Mouse (Mus musculus): ENCODE results near the gene Pus1. TPM values are rescaled to one million over a fixed set of nuclear protein-coding genes. Genes with fewer than 3 reads are reported as not detected.
A peak's percentile ranks its signal among the peaks of the same experiment; 100 is the strongest.

The Pus1 gene
- polyA plus RNA-seq (2012; rRNA removed) = 5.2 and 5.6 TPM in 2 replicates

GRCm38 (mm10) chr5:110779998-110780760 lies at the start of gene Pus1:
Gene Pus1, minus strand, starts transcription at chr5:110780659.
- TF ChIP-seq CTCF (IDR thresholded peaks at IDR 0.05; ENCODE audit: control insufficient read depth, insufficient read depth, insufficient replicate concordance, low read depth, low read length) (no peak), POLR2A (IDR thresholded peaks at IDR 0.05; ENCODE audit: control insufficient read depth, low read depth, low read length) (peak; percentile 29; the same call in 1 of the 2 replicates)
- H3K27me3 ChIP-seq (ENCODE audit: control insufficient read depth, insufficient read depth, low read length) = no peaks in the 10 kb centered on the region
- H3K4me3 ChIP-seq (ENCODE audit: control insufficient read depth, low read depth, low read length) = peak within 1 kb of the TSS; percentile 93
- no peaks in the 10 kb centered on the region for H3K36me3 ChIP-seq (ENCODE audit: control insufficient read depth, insufficient read depth, low read length)
- peak within 1 kb of the TSS; percentile 73 for H3K27ac ChIP-seq (ENCODE audit: control insufficient read depth, insufficient read depth, low read depth, low read length)
- peaks cover 13% of the 10 kb centered on the region for H3K4me1 ChIP-seq (ENCODE audit: control insufficient read depth, insufficient read depth, low read length)

- TF ChIP-seq CTCF (IDR thresholded peaks at IDR 0.05; ENCODE audit: control insufficient read depth, insufficient read depth, insufficient replicate concordance, low read depth, low read length) (no peak), POLR2A (IDR thresholded peaks at IDR 0.05; ENCODE audit: control insufficient read depth, low read depth, low read length) (no peak)
- H3K27me3 ChIP-seq (ENCODE audit: control insufficient read depth, insufficient read depth, low read length) = no peaks in the 10 kb centered on the region
- H3K36me3 ChIP-seq (ENCODE audit: control insufficient read depth, insufficient read depth, low read length) = no peaks in the 10 kb centered on the region
- no peak overlapping the region for H3K4me3 ChIP-seq (ENCODE audit: control insufficient read depth, low read depth, low read length)
- no peak overlapping the region for H3K27ac ChIP-seq (ENCODE audit: control insufficient read depth, insufficient read depth, low read depth, low read length)
- no peaks in the 10 kb centered on the region for H3K4me1 ChIP-seq (ENCODE audit: control insufficient read depth, insufficient read depth, low read length)
Measured at GRCm38 (mm10) chr5:110827576-110827975, 47.1 kb upstream of the Pus1 start.

- TF ChIP-seq CTCF (IDR thresholded peaks at IDR 0.05; ENCODE audit: control insufficient read depth, insufficient read depth, insufficient replicate concordance, low read depth, low read length) (no peak), POLR2A (IDR thresholded peaks at IDR 0.05; ENCODE audit: control insufficient read depth, low read depth, low read length) (no peak)
- Histone ChIP-seq H3K4me3 (ENCODE audit: control insufficient read depth, low read depth, low read length) (no peak overlapping the region), H3K36me3 (ENCODE audit: control insufficient read depth, insufficient read depth, low read length) (no peaks in the 10 kb centered on the region), H3K27me3 (ENCODE audit: control insufficient read depth, insufficient read depth, low read length) (no peaks in the 10 kb centered on the region), H3K4me1 (ENCODE audit: control insufficient read depth, insufficient read depth, low read length) (no peaks in the 10 kb centered on the region), H3K27ac (ENCODE audit: control insufficient read depth, insufficient read depth, low read depth, low read length) (no peak overlapping the region)
Measured at GRCm38 (mm10) chr5:110826781-110827495, 46.5 kb upstream of the Pus1 start.

GRCm38 (mm10) chr5:110824421-110824820 lies 44.0 kb upstream of the Pus1 start:
- Histone ChIP-seq H3K27ac (ENCODE audit: control insufficient read depth, insufficient read depth, low read depth, low read length) (no peak overlapping the region), H3K4me1 (ENCODE audit: control insufficient read depth, insufficient read depth, low read length) (no peaks in the 10 kb centered on the region), H3K4me3 (ENCODE audit: control insufficient read depth, low read depth, low read length) (no peak overlapping the region), H3K36me3 (ENCODE audit: control insufficient read depth, insufficient read depth, low read length) (no peaks in the 10 kb centered on the region), H3K27me3 (ENCODE audit: control insufficient read depth, insufficient read depth, low read length) (no peaks in the 10 kb centered on the region)
- TF ChIP-seq POLR2A (IDR thresholded peaks at IDR 0.05; ENCODE audit: control insufficient read depth, low read depth, low read length) = no peak
- no peak for TF ChIP-seq CTCF (IDR thresholded peaks at IDR 0.05; ENCODE audit: control insufficient read depth, insufficient read depth, insufficient replicate concordance, low read depth, low read length)

GRCm38 (mm10) chr5:110809667-110810325 lies 29.3 kb upstream of the Pus1 start, which contains the start of gene Ulk1:
Gene Ulk1, minus strand, starts transcription at chr5:110810097.
- TF ChIP-seq CTCF (IDR thresholded peaks at IDR 0.05; ENCODE audit: control insufficient read depth, insufficient read depth, insufficient replicate concordance, low read depth, low read length) (no peak), POLR2A (IDR thresholded peaks at IDR 0.05; ENCODE audit: control insufficient read depth, low read depth, low read length) (peak; percentile 91)
- Histone ChIP-seq H3K4me3 (ENCODE audit: control insufficient read depth, low read depth, low read length) (peak within 1 kb of the TSS; percentile 98), H3K27me3 (ENCODE audit: control insufficient read depth, insufficient read depth, low read length) (no peaks in the 10 kb centered on the region), H3K27ac (ENCODE audit: control insufficient read depth, insufficient read depth, low read depth, low read length) (peak within 1 kb of the TSS; percentile 87), H3K36me3 (ENCODE audit: control insufficient read depth, insufficient read depth, low read length) (no peaks in the 10 kb centered on the region), H3K4me1 (ENCODE audit: control insufficient read depth, insufficient read depth, low read length) (peaks cover 19% of the 10 kb centered on the region)

- Histone ChIP-seq H3K4me1 (ENCODE audit: control insufficient read depth, insufficient read depth, low read length) (peaks cover 19% of the 10 kb centered on the region), H3K36me3 (ENCODE audit: control insufficient read depth, insufficient read depth, low read length) (no peaks in the 10 kb centered on the region), H3K27me3 (ENCODE audit: control insufficient read depth, insufficient read depth, low read length) (no peaks in the 10 kb centered on the region), H3K4me3 (ENCODE audit: control insufficient read depth, low read depth, low read length) (peak overlapping the region; percentile 98), H3K27ac (ENCODE audit: control insufficient read depth, insufficient read depth, low read depth, low read length) (peak overlapping the region; percentile 87)
- no peak for TF ChIP-seq POLR2A (IDR thresholded peaks at IDR 0.05; ENCODE audit: control insufficient read depth, low read depth, low read length)
- no peak for TF ChIP-seq CTCF (IDR thresholded peaks at IDR 0.05; ENCODE audit: control insufficient read depth, insufficient read depth, insufficient replicate concordance, low read depth, low read length)
Measured at GRCm38 (mm10) chr5:110808821-110809666, 28.6 kb upstream of the Pus1 start.
